Mouse (Mus musculus): Measurements from ENCODE around the gene Pfkm. TPM values are rescaled to one million over a fixed set of nuclear protein-coding genes. Genes with fewer than 3 reads are reported as not detected.

The Pfkm gene
- total and polyA plus RNA-seq, 2 experiments: 9.4 to 12.3 TPM

DNA sequence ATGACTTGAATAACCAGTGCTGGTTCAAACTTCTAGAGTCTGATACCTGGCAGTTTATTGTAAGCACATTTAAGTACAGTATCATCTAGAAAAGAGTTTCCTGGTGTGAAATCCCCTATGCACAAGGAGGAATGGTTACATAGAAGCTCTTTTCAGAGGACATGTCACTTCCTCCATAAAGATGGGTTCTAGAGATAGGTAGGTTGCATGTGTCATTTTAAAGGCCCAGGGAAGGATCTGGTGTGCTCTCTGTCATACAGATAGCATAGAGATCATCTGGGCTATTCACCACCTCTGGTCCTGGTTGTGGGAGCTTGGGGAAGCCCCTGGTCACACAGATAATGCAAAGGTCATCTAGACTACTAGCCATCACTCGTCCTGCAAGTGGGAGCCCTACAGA is 64.9 kb downstream of the Pfkm start:
- Histone ChIP-seq H3K36me3 (ENCODE audit: control insufficient read depth, insufficient read depth, low read length) (no peaks in the 10 kb centered on the region), H3K4me3 (ENCODE audit: insufficient read depth, low read depth, low read length) (no peak overlapping the region), H3K27me3 (ENCODE audit: control insufficient read depth, insufficient read depth, low read length) (no peaks in the 10 kb centered on the region), H3K27ac (replicated peaks; ENCODE audit: insufficient read depth, low read depth, low read length) (no peak overlapping the region), H3K79me2 (ENCODE audit: control insufficient read depth, insufficient read depth, low read length) (no peaks in the 10 kb centered on the region), H3K9ac (ENCODE audit: low read depth, low read length) (no peak overlapping the region), H3K4me1 (ENCODE audit: control insufficient read depth, insufficient read depth, low read length) (no peaks in the 10 kb centered on the region)
- TF ChIP-seq CTCF (IDR thresholded peaks at IDR 0.05; ENCODE audit: low read depth, low read length): no peak
- DNase-seq (ENCODE audit: extremely low read depth, low read depth, low spot score): no peak
- 43% methylated on average over 1 of the region's 1 CpGs for WGBS

GRCm38 (mm10) chr15:98161026-98161805 is 68.8 kb downstream of the Pfkm start:
- TF ChIP-seq POLR2A (IDR thresholded peaks at IDR 0.05; ENCODE audit: extremely low read depth, insufficient read depth, low read length): no peak
- no peak for TF ChIP-seq CTCF (IDR thresholded peaks at IDR 0.05; ENCODE audit: low read depth, low read length)
- no peak for DNase-seq (ENCODE audit: extremely low read depth, low read depth, low spot score)
- no peaks in the 10 kb centered on the region for H3K4me1 ChIP-seq (ENCODE audit: control insufficient read depth, insufficient read depth, low read length)
- no peak overlapping the region for H3K27ac ChIP-seq (replicated peaks; ENCODE audit: insufficient read depth, low read depth, low read length)
- 77% methylated on average over 19 of the region's 19 CpGs for WGBS
- no peaks in the 10 kb centered on the region for H3K36me3 ChIP-seq (ENCODE audit: control insufficient read depth, insufficient read depth, low read length)
- peaks cover 2% of the 10 kb centered on the region; the same call in 1 of the 2 replicates for H3K27me3 ChIP-seq (ENCODE audit: control insufficient read depth, insufficient read depth, low read length)
- H3K4me3 ChIP-seq (ENCODE audit: insufficient read depth, low read depth, low read length): no peak overlapping the region
- H3K79me2 ChIP-seq (ENCODE audit: control insufficient read depth, insufficient read depth, low read length): no peaks in the 10 kb centered on the region
- no peak overlapping the region for H3K9ac ChIP-seq (ENCODE audit: low read depth, low read length)

DNA sequence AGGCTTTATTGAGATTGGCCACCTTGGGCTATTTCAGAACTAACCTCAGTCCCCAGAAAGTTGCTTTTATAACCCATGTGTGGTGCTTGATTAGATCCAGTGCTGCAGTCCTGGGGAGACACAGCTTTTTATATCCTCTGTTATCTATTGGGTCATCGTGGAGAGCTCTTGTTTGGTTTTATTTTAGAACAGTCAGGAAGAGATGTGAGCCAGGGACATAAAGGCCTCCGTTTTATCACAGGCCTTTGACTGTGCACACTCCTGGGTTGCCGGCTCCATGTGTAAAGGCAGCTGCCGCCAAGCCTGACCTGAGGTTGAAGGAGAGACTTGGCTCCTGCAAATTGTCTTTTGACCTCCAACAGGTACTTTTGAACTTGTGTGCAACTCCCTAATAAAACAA is 70.2 kb downstream of the Pfkm start:
- no peaks in the 10 kb centered on the region for H3K36me3 ChIP-seq (ENCODE audit: control insufficient read depth, insufficient read depth, low read length)
- H3K4me1 ChIP-seq (ENCODE audit: control insufficient read depth, insufficient read depth, low read length): no peaks in the 10 kb centered on the region
- no peak for DNase-seq (ENCODE audit: extremely low read depth, low read depth, low spot score)
- no peak overlapping the region for H3K4me3 ChIP-seq (ENCODE audit: insufficient read depth, low read depth, low read length)
- no peak overlapping the region for H3K9ac ChIP-seq (ENCODE audit: low read depth, low read length)
- 67% methylated on average over 4 of the region's 4 CpGs for WGBS
- no peaks in the 10 kb centered on the region for H3K79me2 ChIP-seq (ENCODE audit: control insufficient read depth, insufficient read depth, low read length)
- H3K27me3 ChIP-seq (ENCODE audit: control insufficient read depth, insufficient read depth, low read length): peaks cover 7% of the 10 kb centered on the region
- H3K27ac ChIP-seq (replicated peaks; ENCODE audit: insufficient read depth, low read depth, low read length): no peak overlapping the region
- TF ChIP-seq CTCF (IDR thresholded peaks at IDR 0.05; ENCODE audit: low read depth, low read length) (no peak), POLR2A (IDR thresholded peaks at IDR 0.05; ENCODE audit: extremely low read depth, insufficient read depth, low read length) (no peak)

DNA sequence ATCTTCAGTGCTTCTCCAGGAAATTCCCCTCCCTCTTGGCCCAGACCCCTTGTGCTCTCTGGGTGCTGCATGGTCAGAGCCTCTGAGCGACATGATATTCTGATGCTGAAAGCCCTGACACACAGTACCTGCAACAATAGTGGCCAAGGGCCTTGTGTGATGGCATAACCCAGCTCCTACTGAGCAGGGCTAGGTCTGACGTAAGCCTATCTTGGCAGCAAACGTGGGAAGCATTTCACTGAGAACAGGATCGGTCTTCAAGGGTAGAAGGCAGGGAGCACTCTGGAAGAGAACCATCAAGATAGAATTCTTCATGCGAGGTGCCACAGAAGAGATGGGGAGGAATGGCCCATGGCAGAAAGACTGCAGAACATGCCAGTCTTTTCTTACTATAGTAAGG is 73.1 kb downstream of the Pfkm start, which contains the start of gene Asb8:
Asb8 (minus strand) TSS at position 101 of the 400 bp plus-strand sequence.
- no peak for DNase-seq (ENCODE audit: extremely low read depth, low read depth, low spot score)
- Histone ChIP-seq H3K4me1 (ENCODE audit: control insufficient read depth, insufficient read depth, low read length) (no peaks in the 10 kb centered on the region), H3K79me2 (ENCODE audit: control insufficient read depth, insufficient read depth, low read length) (no peaks in the 10 kb centered on the region), H3K4me3 (ENCODE audit: insufficient read depth, low read depth, low read length) (no peak within 1 kb of the TSS), H3K27me3 (ENCODE audit: control insufficient read depth, insufficient read depth, low read length) (peaks cover 19% of the 10 kb centered on the region), H3K9ac (ENCODE audit: low read depth, low read length) (no peak within 1 kb of the TSS), H3K36me3 (ENCODE audit: control insufficient read depth, insufficient read depth, low read length) (no peaks in the 10 kb centered on the region), H3K27ac (replicated peaks; ENCODE audit: insufficient read depth, low read depth, low read length) (no peak within 1 kb of the TSS)
- WGBS: 81% methylated on average over 5 of the region's 5 CpGs
- no peak for TF ChIP-seq CTCF (IDR thresholded peaks at IDR 0.05; ENCODE audit: low read depth, low read length)
- TF ChIP-seq POLR2A (IDR thresholded peaks at IDR 0.05; ENCODE audit: extremely low read depth, insufficient read depth, low read length): no peak

DNA sequence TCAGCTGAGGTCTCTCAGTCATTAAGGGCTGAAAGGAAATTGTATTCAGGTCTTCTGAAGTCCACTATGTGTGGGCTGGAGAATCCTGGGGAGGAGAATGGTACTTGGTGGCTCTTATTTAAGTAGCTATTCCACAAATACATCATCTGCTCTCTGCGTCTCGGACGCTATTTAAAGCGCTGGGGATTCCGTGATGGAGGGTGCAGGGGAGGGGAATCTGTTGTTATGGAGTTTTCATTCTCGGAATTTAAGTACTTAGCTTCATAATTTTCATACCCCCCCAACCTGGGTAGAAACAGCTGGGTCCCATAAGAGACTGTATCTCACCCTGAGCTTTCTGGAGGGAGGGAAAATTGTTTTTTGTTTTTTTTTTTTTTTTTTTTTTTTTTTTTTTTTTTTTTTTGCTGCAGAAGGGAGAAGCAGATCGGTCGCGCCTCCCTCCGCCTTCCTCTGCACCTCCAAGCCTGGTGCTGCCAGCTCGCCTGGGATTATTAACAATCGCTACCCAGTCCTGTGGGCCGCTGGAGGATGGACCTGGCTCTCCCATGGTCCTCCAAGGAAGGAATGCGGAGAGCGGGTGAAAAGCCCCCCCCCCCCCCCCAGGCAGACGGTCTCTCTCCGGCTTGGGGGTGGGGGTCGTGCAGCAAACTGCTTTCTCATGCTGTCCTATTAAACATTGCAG is 74.7 kb downstream of the Pfkm start, which contains the start of gene Ccdc184:
Ccdc184 (plus strand) TSS at position 196 of the 682 bp plus-strand sequence.
- peaks cover 19% of the 10 kb centered on the region for H3K27me3 ChIP-seq (ENCODE audit: control insufficient read depth, insufficient read depth, low read length)
- TF ChIP-seq CTCF (IDR thresholded peaks at IDR 0.05; ENCODE audit: low read depth, low read length) (no peak), POLR2A (IDR thresholded peaks at IDR 0.05; ENCODE audit: extremely low read depth, insufficient read depth, low read length) (no peak)
- H3K4me1 ChIP-seq (ENCODE audit: control insufficient read depth, insufficient read depth, low read length): no peaks in the 10 kb centered on the region
- H3K36me3 ChIP-seq (ENCODE audit: control insufficient read depth, insufficient read depth, low read length): no peaks in the 10 kb centered on the region
- no peak for DNase-seq (ENCODE audit: extremely low read depth, low read depth, low spot score)
- no peak within 1 kb of the TSS for H3K27ac ChIP-seq (replicated peaks; ENCODE audit: insufficient read depth, low read depth, low read length)
- 10% methylated on average over 18 of the region's 18 CpGs for WGBS
- H3K4me3 ChIP-seq (ENCODE audit: insufficient read depth, low read depth, low read length): no peak within 1 kb of the TSS
- no peaks in the 10 kb centered on the region for H3K79me2 ChIP-seq (ENCODE audit: control insufficient read depth, insufficient read depth, low read length)
- H3K9ac ChIP-seq (ENCODE audit: low read depth, low read length): no peak within 1 kb of the TSS

All from liver, adult 2 months (tissue).